8 mouse cellular contexts compared by ENCODE assay signal in the genomic region with DNA sequence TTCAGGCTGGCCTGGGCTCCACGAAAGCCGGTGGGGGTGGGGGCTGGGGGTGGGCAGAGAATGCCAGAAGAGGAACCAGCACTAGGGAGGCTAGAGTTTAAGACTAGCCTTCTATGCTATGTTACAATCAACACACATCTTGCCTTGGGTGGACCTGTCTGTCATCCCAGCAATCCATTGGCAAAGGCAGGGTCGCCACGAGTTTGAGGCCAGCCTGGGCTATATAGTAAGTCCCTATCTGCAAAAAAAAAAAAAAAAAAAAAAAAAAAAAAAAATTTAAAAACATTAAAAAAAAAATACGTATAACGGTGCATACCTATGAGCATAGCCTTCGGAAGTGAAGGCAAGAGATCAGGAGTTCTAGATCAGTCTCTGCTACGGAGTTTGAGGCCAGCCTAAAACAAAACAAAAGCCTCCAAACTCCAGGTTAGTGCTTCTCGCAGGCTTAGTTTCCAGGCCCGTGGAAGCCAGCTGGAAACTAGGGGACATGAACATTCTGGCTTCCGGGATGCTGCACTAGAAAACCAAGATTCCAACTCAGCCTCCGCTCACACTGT. TPM values are rescaled to one million over a fixed set of nuclear protein-coding genes. Genes with fewer than 3 reads are reported as not detected.
DNase-seq lines count a peak whose midpoint lies in the region; ATAC-seq and TF ChIP-seq lines count a peak whose summit lies in the region.

No protein-coding gene starts in this region.

- no peaks in the 10 kb centered on the region for H3K27me3 ChIP-seq in heart, embryonic 13.5 days (replicated peaks)
- no peaks in the 10 kb centered on the region for H3K27me3 ChIP-seq in ES-Bruce4 (ENCODE audit: control insufficient read depth, insufficient read depth, low read length, poor library complexity, severe bottlenecking)
- no peaks in the 10 kb centered on the region for H3K27me3 ChIP-seq in forebrain, embryonic 15.5 days
- H3K27me3 ChIP-seq in liver, postnatal 0 days (ENCODE audit: insufficient read depth, low read length): no peaks in the 10 kb centered on the region

- 15% methylated on average over 12 of the region's 12 CpGs for WGBS in heart, embryonic 13.5 days
- WGBS in forebrain, embryonic 15.5 days: 19% methylated on average over 12 of the region's 12 CpGs
- WGBS in liver, postnatal 0 days (ENCODE audit: insufficient replicate concordance): 9% methylated on average over 12 of the region's 12 CpGs

- no peak for ATAC-seq in heart, embryonic 13.5 days (ENCODE audit: extremely low read depth, insufficient number of reproducible peaks, low FRiP score, low TSS enrichment)
- no peak for ATAC-seq in forebrain, embryonic 15.5 days (replicated peaks)
- ATAC-seq in liver, postnatal 0 days: no peak; the same call in 1 of the 2 replicates

- H3K4me1 ChIP-seq in heart, embryonic 13.5 days: peaks cover 79% of the 10 kb centered on the region
- no peaks in the 10 kb centered on the region for H3K4me1 ChIP-seq in ES-Bruce4 (ENCODE audit: control insufficient read depth, insufficient read depth, low read length)
- peaks cover 43% of the 10 kb centered on the region for H3K4me1 ChIP-seq in forebrain, embryonic 15.5 days
- peaks cover 47% of the 10 kb centered on the region for H3K4me1 ChIP-seq in liver, postnatal 0 days (ENCODE audit: insufficient read depth)

- peak overlapping the region; percentile 91 for H3K9ac ChIP-seq in heart, embryonic 13.5 days
- peak overlapping the region; percentile 79 for H3K9ac ChIP-seq in ES-Bruce4 (ENCODE audit: low read depth, poor library complexity, severe bottlenecking)
- H3K9ac ChIP-seq in forebrain, embryonic 15.5 days (replicated peaks): peak overlapping the region; percentile 74
- H3K9ac ChIP-seq in liver, postnatal 0 days (replicated peaks): peak overlapping the region; percentile 75

- no peaks in the 10 kb centered on the region for H3K9me3 ChIP-seq in heart, embryonic 13.5 days
- no peaks in the 10 kb centered on the region for H3K9me3 ChIP-seq in ES-Bruce4 (replicated peaks; ENCODE audit: control insufficient read depth, insufficient read depth, low read length, poor library complexity, severe bottlenecking)
- no peaks in the 10 kb centered on the region for H3K9me3 ChIP-seq in forebrain, embryonic 15.5 days
- H3K9me3 ChIP-seq in liver, postnatal 0 days (ENCODE audit: low read length): no peaks in the 10 kb centered on the region

- H3K27ac ChIP-seq in heart, embryonic 13.5 days (replicated peaks): peak overlapping the region; percentile 91
- peak overlapping the region; percentile 62 for H3K27ac ChIP-seq in ES-Bruce4 (ENCODE audit: insufficient read depth, low read length)
- H3K27ac ChIP-seq in forebrain, embryonic 15.5 days (replicated peaks): peak overlapping the region; percentile 89
- peak overlapping the region; percentile 86 for H3K27ac ChIP-seq in liver, postnatal 0 days (ENCODE audit: low read depth)

- H3K4me2 ChIP-seq in heart, embryonic 13.5 days: peak overlapping the region; percentile 95
- H3K4me2 ChIP-seq in forebrain, embryonic 15.5 days (replicated peaks): peak overlapping the region; percentile 97
- H3K4me2 ChIP-seq in liver, postnatal 0 days (ENCODE audit: low read depth, low read length): peak overlapping the region; percentile 89

- no peak for DNase-seq in heart, adult 11 months
- DNase-seq in liver, postnatal 0 days: no peak
- DNase-seq in Muller cell, postnatal 12 days (ENCODE audit: inconsistent ontology term): no peak
- no peak for DNase-seq in urinary bladder, adult 18-20 months (ENCODE audit: low spot score in 2 of 2)
- no peak for DNase-seq in left cerebral cortex, postnatal 4 days

- H3K36me3 ChIP-seq in heart, embryonic 13.5 days: peaks cover 32% of the 10 kb centered on the region
- H3K36me3 ChIP-seq in ES-Bruce4 (ENCODE audit: control insufficient read depth, insufficient read depth, low read length, poor library complexity, severe bottlenecking): 0 out of 2 replicates have a peak, but pooled peaks cover 7% of the 10 kb centered on the region
- H3K36me3 ChIP-seq in forebrain, embryonic 15.5 days: no peaks in the 10 kb centered on the region
- peaks cover 3% of the 10 kb centered on the region; the same call in 1 of the 2 replicates for H3K36me3 ChIP-seq in liver, postnatal 0 days (replicated peaks; ENCODE audit: insufficient read depth, low read length)

- peak overlapping the region; percentile 75 for H3K4me3 ChIP-seq in heart, embryonic 13.5 days
- H3K4me3 ChIP-seq in ES-Bruce4 (ENCODE audit: low read depth, low read length): peak overlapping the region; percentile 78
- H3K4me3 ChIP-seq in forebrain, embryonic 15.5 days: peak overlapping the region; percentile 62
- H3K4me3 ChIP-seq in liver, postnatal 0 days (ENCODE audit: low read depth, low read length): peak overlapping the region; percentile 81

- no peak for TF ChIP-seq EP300 in ES-Bruce4 (IDR thresholded peaks at IDR 0.05; ENCODE audit: insufficient read depth, low read depth, low read length)
- TF ChIP-seq EP300 in liver, postnatal 0 days (IDR thresholded peaks at IDR 0.05; ENCODE audit: low read depth): no peak

- intact Hi-C loops in left cerebral cortex, postnatal 4 days (cut with DNase I): no loop called here

- no peak for TF ChIP-seq CTCF in ES-Bruce4 (IDR thresholded peaks at IDR 0.05; ENCODE audit: low read depth, low read length)
- no peak for TF ChIP-seq CTCF in liver, postnatal 0 days (IDR thresholded peaks at IDR 0.05; ENCODE audit: low read depth)

- no peak for TF ChIP-seq POLR2A in ES-Bruce4 (IDR thresholded peaks at IDR 0.05; ENCODE audit: insufficient read depth, low read length)

RNA-seq across cellular contexts. Expression of gene Tssk6, which starts 1.0 kb away (rescaled TPM):
- 1.9 and 2.2 TPM in 2 replicates for polyA plus RNA-seq in heart, embryonic 13.5 days (2015; fragmentation: Nextera tagmentation; extraction: Ambion mirVana)
- not detected in 2 replicates for polyA plus RNA-seq in ES-Bruce4 (2011; ENCODE audit: insufficient read depth, insufficient read length, low read depth, missing spikeins)
- polyA plus RNA-seq in forebrain, embryonic 15.5 days (2015; fragmentation: Nextera tagmentation; extraction: Ambion mirVana): 3.4 and 3.8 TPM in 2 replicates
- polyA plus RNA-seq in liver, postnatal 0 days (2015; fragmentation: Nextera tagmentation; extraction: Ambion mirVana): 1.3 and 1.7 TPM in 2 replicates
- total RNA-seq in left cerebral cortex, postnatal 4 days (2021): not detected

RNA-seq across cellular contexts. Expression of gene Ndufa13, which starts 1.4 kb away (rescaled TPM):
- polyA plus RNA-seq in heart, embryonic 13.5 days (2015; fragmentation: Nextera tagmentation; extraction: Ambion mirVana): 304 and 343 TPM in 2 replicates
- 70.5 and 70.8 TPM in 2 replicates for polyA plus RNA-seq in ES-Bruce4 (2011; ENCODE audit: insufficient read depth, insufficient read length, low read depth, missing spikeins)
- polyA plus RNA-seq in forebrain, embryonic 15.5 days (2015; fragmentation: Nextera tagmentation; extraction: Ambion mirVana): 173 and 179 TPM in 2 replicates
- polyA plus RNA-seq in liver, postnatal 0 days (2015; fragmentation: Nextera tagmentation; extraction: Ambion mirVana): 152 TPM in 2 replicates
- total RNA-seq in left cerebral cortex, postnatal 4 days (2021): 10 to 100 TPM; 79.0 to 86.6 TPM

RNA-seq across cellular contexts. Expression of gene Yjefn3, which starts 1.5 kb away (rescaled TPM):
- 8.1 and 8.2 TPM in 2 replicates for polyA plus RNA-seq in heart, embryonic 13.5 days (2015; fragmentation: Nextera tagmentation; extraction: Ambion mirVana)
- 3.4 and 4.2 TPM in 2 replicates for polyA plus RNA-seq in ES-Bruce4 (2011; ENCODE audit: insufficient read depth, insufficient read length, low read depth, missing spikeins)
- polyA plus RNA-seq in forebrain, embryonic 15.5 days (2015; fragmentation: Nextera tagmentation; extraction: Ambion mirVana): 8.9 and 9.0 TPM in 2 replicates
- polyA plus RNA-seq in liver, postnatal 0 days (2015; fragmentation: Nextera tagmentation; extraction: Ambion mirVana): 0.72 and 0.89 TPM in 2 replicates
- 10 to 100 TPM in 1 of 2 experiments, 1 to 10 TPM in 1; 9.5 to 10.4 TPM for total RNA-seq in left cerebral cortex, postnatal 4 days (2021)

RNA-seq across cellular contexts. Expression of gene Cilp2, which starts 13.5 kb away (rescaled TPM):
- polyA plus RNA-seq in heart, embryonic 13.5 days (2015; fragmentation: Nextera tagmentation; extraction: Ambion mirVana): 0.55 and 0.56 TPM in 2 replicates
- polyA plus RNA-seq in ES-Bruce4 (2011; ENCODE audit: insufficient read depth, insufficient read length, low read depth, missing spikeins): 0.96 and 1.2 TPM in 2 replicates
- polyA plus RNA-seq in forebrain, embryonic 15.5 days (2015; fragmentation: Nextera tagmentation; extraction: Ambion mirVana): 3.6 and 4.0 TPM in 2 replicates
- polyA plus RNA-seq in liver, postnatal 0 days (2015; fragmentation: Nextera tagmentation; extraction: Ambion mirVana): 0.02 TPM in 1 of 2 replicates, not detected in the other
- 1 to 10 TPM; 4.5 to 4.7 TPM for total RNA-seq in left cerebral cortex, postnatal 4 days (2021)
